Mouse (Mus musculus): ENCODE measurements around the gene Ubxn10. TPM values are rescaled to one million over a fixed set of nuclear protein-coding genes. Genes with fewer than 3 reads are reported as not detected.

The Ubxn10 gene
- polyA plus RNA-seq, 1 experiment: 2.0 TPM

DNA sequence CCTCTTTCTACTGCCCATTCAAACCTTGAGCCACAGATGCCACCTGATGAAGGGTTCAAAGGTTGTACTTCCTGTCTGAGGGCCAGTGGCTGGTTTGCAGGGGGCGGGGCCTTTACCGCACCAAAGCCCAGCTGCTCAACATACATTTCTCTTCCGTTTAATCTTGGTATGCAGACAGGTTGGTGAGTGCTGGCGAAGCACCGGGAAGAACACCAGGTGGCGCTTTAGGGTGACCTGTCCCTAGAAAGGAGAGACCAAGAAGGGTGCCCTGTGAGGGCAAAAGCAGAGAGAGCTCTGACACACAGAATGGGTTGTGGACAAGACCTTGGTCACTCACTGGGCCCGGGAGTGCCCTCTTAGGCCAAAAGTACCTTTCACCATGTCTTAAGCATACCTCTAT, 28.3 kb downstream of the Ubxn10 start:
- 10% methylated on average over 7 of the region's 7 CpGs for WGBS
- Histone ChIP-seq H3K27me3 (ENCODE audit: control insufficient read depth, insufficient read depth, low read length) (no peaks in the 10 kb centered on the region), H3K4me3 (ENCODE audit: control insufficient read depth, insufficient read depth, low read length) (no peak overlapping the region), H3K27ac (ENCODE audit: control insufficient read depth, insufficient read depth, low read length) (no peak overlapping the region), H3K4me1 (replicated peaks; ENCODE audit: control insufficient read depth, insufficient read depth, low read length) (no peaks in the 10 kb centered on the region), H3K36me3 (ENCODE audit: control insufficient read depth, insufficient read depth, low read length) (no peaks in the 10 kb centered on the region)
- TF ChIP-seq POLR2A (IDR thresholded peaks at IDR 0.05; ENCODE audit: control insufficient read depth, extremely low read depth, insufficient read depth, low read length, poor library complexity): no peak
- TF ChIP-seq CTCF (IDR thresholded peaks at IDR 0.05; ENCODE audit: borderline replicate concordance, control insufficient read depth, extremely low read depth, insufficient read depth, low read length, poor library complexity): 0 out of 2 replicates have a peak, but pooled peaks have one; percentile 18
- peak; percentile 73 for DNase-seq

DNA sequence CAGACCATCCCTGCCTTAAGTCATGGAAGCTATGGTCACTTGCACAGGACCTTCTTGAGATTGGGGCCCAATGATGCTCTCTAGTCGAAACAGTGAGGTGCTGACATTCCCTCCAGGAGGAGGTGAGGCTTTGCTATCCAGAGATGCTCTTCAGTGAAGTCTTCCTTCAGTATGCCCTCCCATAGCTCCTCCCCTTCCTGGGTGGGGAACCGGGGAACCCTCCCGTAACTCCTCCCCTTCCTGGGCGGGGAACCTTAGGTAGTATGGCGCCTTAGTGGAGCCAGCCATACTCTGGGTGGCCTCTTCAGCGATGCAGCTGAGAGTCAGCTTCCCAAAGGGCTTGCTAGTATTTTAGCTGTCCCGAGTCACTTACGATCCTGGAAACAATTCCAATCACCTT, 30.3 kb downstream of the Ubxn10 start:
- WGBS: 87% methylated on average over 8 of the region's 8 CpGs
- Histone ChIP-seq H3K4me3 (ENCODE audit: control insufficient read depth, insufficient read depth, low read length) (no peak overlapping the region), H3K36me3 (ENCODE audit: control insufficient read depth, insufficient read depth, low read length) (no peaks in the 10 kb centered on the region), H3K27me3 (ENCODE audit: control insufficient read depth, insufficient read depth, low read length) (no peaks in the 10 kb centered on the region), H3K4me1 (replicated peaks; ENCODE audit: control insufficient read depth, insufficient read depth, low read length) (no peaks in the 10 kb centered on the region), H3K27ac (ENCODE audit: control insufficient read depth, insufficient read depth, low read length) (no peak overlapping the region)
- DNase-seq: no peak
- TF ChIP-seq POLR2A (IDR thresholded peaks at IDR 0.05; ENCODE audit: control insufficient read depth, extremely low read depth, insufficient read depth, low read length, poor library complexity) (no peak), CTCF (IDR thresholded peaks at IDR 0.05; ENCODE audit: borderline replicate concordance, control insufficient read depth, extremely low read depth, insufficient read depth, low read length, poor library complexity) (no peak)

DNA sequence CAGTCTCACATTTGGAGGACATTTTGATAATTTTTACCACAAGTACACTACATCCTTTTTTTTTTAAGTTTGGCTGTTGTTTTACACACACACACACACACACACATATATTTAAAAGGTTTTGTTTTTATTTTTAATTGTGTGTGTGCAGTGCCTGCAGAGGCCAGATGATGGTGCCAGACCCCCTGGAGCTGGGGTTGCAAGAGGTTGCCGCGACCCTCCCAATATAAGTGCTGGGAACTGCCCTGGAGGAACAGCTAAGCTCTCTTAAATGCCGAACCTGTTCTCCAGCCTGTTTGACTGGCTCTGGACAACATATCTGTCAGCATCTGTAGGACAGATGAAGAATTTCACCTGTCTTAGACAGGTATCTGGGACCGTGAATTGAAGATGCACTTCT, 32.8 kb downstream of the Ubxn10 start:
- TF ChIP-seq CTCF (IDR thresholded peaks at IDR 0.05; ENCODE audit: borderline replicate concordance, control insufficient read depth, extremely low read depth, insufficient read depth, low read length, poor library complexity): no peak
- TF ChIP-seq POLR2A (IDR thresholded peaks at IDR 0.05; ENCODE audit: control insufficient read depth, extremely low read depth, insufficient read depth, low read length, poor library complexity): no peak
- Histone ChIP-seq H3K4me1 (replicated peaks; ENCODE audit: control insufficient read depth, insufficient read depth, low read length) (no peaks in the 10 kb centered on the region), H3K27me3 (ENCODE audit: control insufficient read depth, insufficient read depth, low read length) (no peaks in the 10 kb centered on the region), H3K27ac (ENCODE audit: control insufficient read depth, insufficient read depth, low read length) (no peak overlapping the region), H3K4me3 (ENCODE audit: control insufficient read depth, insufficient read depth, low read length) (no peak overlapping the region), H3K36me3 (ENCODE audit: control insufficient read depth, insufficient read depth, low read length) (no peaks in the 10 kb centered on the region)
- DNase-seq: no peak
- WGBS: 90% methylated on average over 4 of the region's 4 CpGs

DNA sequence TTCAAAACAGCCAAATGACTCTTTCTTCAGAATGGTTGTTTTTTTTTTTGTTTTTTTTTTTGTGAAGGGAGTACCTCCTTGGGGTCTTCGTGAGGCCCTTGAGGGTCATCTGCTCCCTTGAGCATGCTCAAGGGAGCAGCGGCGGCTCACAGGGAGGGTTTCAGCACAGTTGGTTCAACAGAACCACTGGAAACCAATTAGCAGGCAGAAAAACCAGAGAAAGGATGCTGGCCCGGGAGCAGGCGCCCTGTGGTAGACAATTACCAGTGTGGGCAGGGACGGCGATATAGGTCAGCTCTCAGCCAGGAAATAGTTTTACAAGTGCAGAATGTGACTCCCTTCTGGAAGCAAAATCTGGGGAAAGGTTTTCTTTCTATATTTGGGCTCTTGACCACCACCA, 33.4 kb downstream of the Ubxn10 start:
- DNase-seq: no peak
- no peak overlapping the region for H3K4me3 ChIP-seq (ENCODE audit: control insufficient read depth, insufficient read depth, low read length)
- TF ChIP-seq POLR2A (IDR thresholded peaks at IDR 0.05; ENCODE audit: control insufficient read depth, extremely low read depth, insufficient read depth, low read length, poor library complexity) (no peak), CTCF (IDR thresholded peaks at IDR 0.05; ENCODE audit: borderline replicate concordance, control insufficient read depth, extremely low read depth, insufficient read depth, low read length, poor library complexity) (no peak)
- H3K4me1 ChIP-seq (replicated peaks; ENCODE audit: control insufficient read depth, insufficient read depth, low read length): no peaks in the 10 kb centered on the region
- no peaks in the 10 kb centered on the region for H3K27me3 ChIP-seq (ENCODE audit: control insufficient read depth, insufficient read depth, low read length)
- H3K27ac ChIP-seq (ENCODE audit: control insufficient read depth, insufficient read depth, low read length): no peak overlapping the region
- no peaks in the 10 kb centered on the region for H3K36me3 ChIP-seq (ENCODE audit: control insufficient read depth, insufficient read depth, low read length)
- 68% methylated on average over 7 of the region's 7 CpGs for WGBS

DNA sequence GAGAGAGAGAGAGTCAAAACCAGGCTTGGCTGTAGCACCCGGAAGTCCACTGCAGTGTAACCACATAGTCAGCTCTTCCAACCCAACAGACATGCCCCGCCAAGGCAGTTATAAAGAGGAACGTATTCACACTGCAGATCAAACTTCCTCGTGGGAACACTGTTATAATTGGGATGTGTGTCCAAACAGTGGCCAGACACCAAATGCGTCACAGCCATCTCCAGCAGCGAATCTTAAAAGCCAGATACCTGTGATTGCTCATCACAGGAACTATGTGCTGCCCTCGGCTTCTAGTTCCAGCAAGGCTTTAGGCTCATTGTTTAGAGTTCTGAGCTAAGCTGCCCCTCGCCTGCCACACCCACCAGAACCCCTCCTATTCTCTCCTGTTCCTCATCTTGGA, 34.4 kb downstream of the Ubxn10 start:
- no peak overlapping the region for H3K27ac ChIP-seq (ENCODE audit: control insufficient read depth, insufficient read depth, low read length)
- DNase-seq: no peak
- H3K27me3 ChIP-seq (ENCODE audit: control insufficient read depth, insufficient read depth, low read length): no peaks in the 10 kb centered on the region
- WGBS: 80% methylated on average over 8 of the region's 8 CpGs
- H3K36me3 ChIP-seq (ENCODE audit: control insufficient read depth, insufficient read depth, low read length): no peaks in the 10 kb centered on the region
- TF ChIP-seq CTCF (IDR thresholded peaks at IDR 0.05; ENCODE audit: borderline replicate concordance, control insufficient read depth, extremely low read depth, insufficient read depth, low read length, poor library complexity) (no peak), POLR2A (IDR thresholded peaks at IDR 0.05; ENCODE audit: control insufficient read depth, extremely low read depth, insufficient read depth, low read length, poor library complexity) (no peak)
- no peaks in the 10 kb centered on the region for H3K4me1 ChIP-seq (replicated peaks; ENCODE audit: control insufficient read depth, insufficient read depth, low read length)
- H3K4me3 ChIP-seq (ENCODE audit: control insufficient read depth, insufficient read depth, low read length): no peak overlapping the region

DNA sequence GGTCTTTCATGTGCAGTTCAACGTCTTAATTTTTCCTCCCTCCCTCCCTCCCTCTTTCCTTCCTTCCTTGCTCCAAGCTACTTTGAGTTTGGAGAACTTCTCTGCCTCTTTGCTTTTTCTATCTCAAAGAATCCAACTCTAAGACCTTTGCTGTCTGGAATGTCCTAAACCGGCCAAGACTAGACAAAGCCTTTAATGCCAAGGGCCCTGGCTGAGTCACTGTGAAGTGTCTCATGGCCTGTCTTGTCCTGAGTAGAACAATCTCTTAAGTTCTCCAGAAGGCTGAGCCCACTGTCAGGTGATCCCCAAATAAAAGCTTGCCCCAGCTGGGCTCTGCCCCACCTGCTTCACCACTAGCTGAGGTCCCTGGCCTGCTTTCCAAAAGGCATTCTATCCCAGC, 34.9 kb downstream of the Ubxn10 start:
- H3K36me3 ChIP-seq (ENCODE audit: control insufficient read depth, insufficient read depth, low read length): no peaks in the 10 kb centered on the region

DNA sequence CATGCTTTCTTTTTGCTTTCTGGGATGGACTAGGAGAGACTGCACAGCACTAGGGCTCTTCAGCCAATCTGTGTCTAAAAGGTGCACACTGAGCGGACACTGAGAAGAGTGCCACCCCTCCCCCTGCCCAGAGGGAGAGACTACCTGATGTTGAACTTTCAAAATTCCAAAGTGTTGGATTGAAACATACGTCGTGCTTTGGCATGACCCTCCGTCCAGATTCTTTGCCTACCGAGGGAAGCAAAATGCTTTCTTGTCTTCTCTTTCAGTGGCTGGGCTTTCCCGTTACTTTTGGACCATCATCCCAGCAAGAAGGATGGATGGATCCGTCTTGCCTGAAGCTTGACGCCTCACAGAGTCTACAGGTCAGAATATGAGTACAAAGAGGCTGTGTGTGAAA, 35.9 kb downstream of the Ubxn10 start:
- DNase-seq: no peak
- no peak overlapping the region for H3K27ac ChIP-seq (ENCODE audit: control insufficient read depth, insufficient read depth, low read length)
- TF ChIP-seq CTCF (IDR thresholded peaks at IDR 0.05; ENCODE audit: borderline replicate concordance, control insufficient read depth, extremely low read depth, insufficient read depth, low read length, poor library complexity) (no peak), POLR2A (IDR thresholded peaks at IDR 0.05; ENCODE audit: control insufficient read depth, extremely low read depth, insufficient read depth, low read length, poor library complexity) (no peak)
- no peaks in the 10 kb centered on the region for H3K36me3 ChIP-seq (ENCODE audit: control insufficient read depth, insufficient read depth, low read length)
- H3K27me3 ChIP-seq (ENCODE audit: control insufficient read depth, insufficient read depth, low read length): no peaks in the 10 kb centered on the region
- no peak overlapping the region for H3K4me3 ChIP-seq (ENCODE audit: control insufficient read depth, insufficient read depth, low read length)
- H3K4me1 ChIP-seq (replicated peaks; ENCODE audit: control insufficient read depth, insufficient read depth, low read length): no peaks in the 10 kb centered on the region
- WGBS: 76% methylated on average over 8 of the region's 8 CpGs

More for the DNA sequence above, 34.9 kb downstream of the Ubxn10 start:
- no peak overlapping the region for H3K27ac ChIP-seq (ENCODE audit: control insufficient read depth, insufficient read depth, low read length)
- no peaks in the 10 kb centered on the region for H3K4me1 ChIP-seq (replicated peaks; ENCODE audit: control insufficient read depth, insufficient read depth, low read length)
- 90% methylated on average over 2 of the region's 2 CpGs for WGBS
- H3K27me3 ChIP-seq (ENCODE audit: control insufficient read depth, insufficient read depth, low read length): no peaks in the 10 kb centered on the region
- no peak for DNase-seq
- TF ChIP-seq POLR2A (IDR thresholded peaks at IDR 0.05; ENCODE audit: control insufficient read depth, extremely low read depth, insufficient read depth, low read length, poor library complexity): no peak
- no peak for TF ChIP-seq CTCF (IDR thresholded peaks at IDR 0.05; ENCODE audit: borderline replicate concordance, control insufficient read depth, extremely low read depth, insufficient read depth, low read length, poor library complexity)
- no peak overlapping the region for H3K4me3 ChIP-seq (ENCODE audit: control insufficient read depth, insufficient read depth, low read length)

Measured in thymus, adult 2 months (tissue).